Mouse (Mus musculus): ENCODE measurements around the gene Usp10.

DNA sequence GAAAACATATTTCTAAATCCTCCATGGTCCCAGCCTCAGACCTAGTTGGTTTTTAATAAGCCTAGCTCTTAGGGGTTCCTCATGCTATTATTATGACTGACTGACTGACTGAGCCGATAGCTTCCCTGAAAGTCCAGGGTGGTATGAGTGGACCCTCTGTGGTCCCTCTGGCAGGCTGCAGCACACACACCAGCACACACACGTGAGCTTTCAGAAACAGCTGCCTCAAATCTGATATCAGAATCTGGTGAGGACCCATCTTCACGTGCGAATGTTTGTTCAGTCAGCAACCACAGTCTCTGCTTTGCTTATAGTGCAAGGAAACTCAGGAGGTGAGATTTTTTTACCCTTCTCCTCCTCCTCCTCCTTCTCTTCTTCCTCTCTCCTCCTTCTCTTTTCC is 54.7 kb downstream of the Usp10 start:
- TF ChIP-seq CTCF (IDR thresholded peaks at IDR 0.05; ENCODE audit: low read depth, low read length): no peak
- no peak for TF ChIP-seq POLR2A (IDR thresholded peaks at IDR 0.05; ENCODE audit: extremely low read depth, insufficient read depth, low read length)
